Mouse (Mus musculus) hindbrain, postnatal 0 days (tissue): ENCODE data around the gene Phf10. TPM values are rescaled to one million over a fixed set of nuclear protein-coding genes. Genes with fewer than 3 reads are reported as not detected.
A peak's percentile ranks its signal among the peaks of the same experiment; 100 is the strongest.

Source experiments
- ATAC-seq: fragments of 200-750 bp; cut with Nextera tagmentation; 2 replicates; pipeline ENCODE4 v1.8.0; 2017; ENCODE audit warnings: mild to moderate bottlenecking, moderate TSS enrichment, moderate library complexity
- DNase-seq: peaks from one replicate; pipeline ENCODE4 v3.0.0-alpha.2; 2015; ENCODE audit warnings: low spot score
- H3K27ac ChIP-seq: fragments of 300-500 bp; sonication (generic); 2 replicates; pipeline ENCODE4 v1.5.1; 2014; ENCODE audit warnings: mild to moderate bottlenecking
- H3K27me3 ChIP-seq: fragments of 300-500 bp; sonication (generic); 2 replicates; pipeline ENCODE4 v1.6.1; 2014; ENCODE audit warnings: low read length, mixed read lengths; ENCODE audit not compliant: insufficient read depth
- H3K36me3 ChIP-seq: fragments of 300-500 bp; sonication (generic); 2 replicates; pipeline ENCODE4 v1.6.1; 2014; ENCODE audit warnings: low read length, mixed read lengths; ENCODE audit not compliant: insufficient read depth
- H3K4me1 ChIP-seq: fragments of 300-500 bp; sonication (generic); 2 replicates; pipeline ENCODE4 v1.6.1; 2014; ENCODE audit warnings: antibody characterized with exemption, low read length, mixed read lengths; ENCODE audit not compliant: insufficient read depth
- H3K4me2 ChIP-seq: fragments of 300-500 bp; sonication (generic); 2 replicates; pipeline ENCODE4 v1.6.1; 2014; ENCODE audit warnings: low read depth, mild to moderate bottlenecking, low read length, moderate library complexity, mixed read lengths
- H3K4me3 ChIP-seq: fragments of 300-500 bp; sonication (generic); 2 replicates; pipeline ENCODE4 v1.5.1; 2014; ENCODE audit warnings: low read length
- H3K9ac ChIP-seq: fragments of 300-500 bp; sonication (generic); replicated peaks from 2 replicates; pipeline ENCODE4 v1.6.1; 2014; ENCODE audit warnings: mild to moderate bottlenecking, low read length, moderate library complexity, mixed read lengths
- H3K9me3 ChIP-seq: fragments of 300-500 bp; sonication (generic); 2 replicates; pipeline ENCODE4 v1.6.1; 2016; ENCODE audit warnings: low read length, mixed read lengths
- CTCF ChIP-seq: IDR thresholded peaks from 2 replicates; pipeline ENCODE4 v1.5.1; 2016; ENCODE audit warnings: antibody characterized with exemption, control low read depth, low read depth
- WGBS: fragments of 180-500 bp; shearing (Covaris S2); extraction: QIAGEN DNeasy Blood & Tissue Kit; methylation state at CpG from one replicate; pipeline ENCODE4 v1.1.7; 2014; 5-methylcytosine and 5-hydroxymethylcytosine counted together
- polyA plus RNA-seq: library from polyadenylated mRNA; unstranded; fragments of >200 nt; fragmentation: Nextera tagmentation; extraction: Ambion mirVana; gene quantifications from 2 replicates; pipeline ENCODE4 v1.2.1, GENCODE M21; 2015
- total RNA-seq: library from RNA; depleted of rRNA; stranded (reverse); fragments of >200 nt; gene quantifications from 2 replicates; pipeline ENCODE4 v1.2.3, GENCODE M21; 2014

The Phf10 gene
- total and polyA plus RNA-seq, 2 experiments from 2014 or later, result 12.5 to 35.4 TPM

GRCm38 (mm10) chr17:14917866-14918265, 43.2 kb downstream of the Phf10 start:
- ATAC-seq (no peak), DNase-seq (no peak)
- H3K4me3 ChIP-seq, result no peak overlapping the region
- H3K4me2 ChIP-seq, result no peak overlapping the region
- WGBS, result 88% methylated on average over 8 of the region's 8 CpGs
- H3K36me3 ChIP-seq, result no peaks in the 10 kb centered on the region
- H3K9me3 ChIP-seq, result no peaks in the 10 kb centered on the region
- no peak overlapping the region for H3K27ac ChIP-seq
- no peak overlapping the region for H3K9ac ChIP-seq
- TF ChIP-seq CTCF, result no peak
- no peaks in the 10 kb centered on the region for H3K4me1 ChIP-seq
- H3K27me3 ChIP-seq, result no peaks in the 10 kb centered on the region

- DNase-seq (no peak), ATAC-seq (no peak)
- Histone ChIP-seq H3K36me3 (no peaks in the 10 kb centered on the region), H3K4me3 (no peak overlapping the region), H3K4me1 (no peaks in the 10 kb centered on the region), H3K27ac (no peak overlapping the region), H3K9ac (no peak overlapping the region), H3K9me3 (no peaks in the 10 kb centered on the region), H3K4me2 (no peak overlapping the region), H3K27me3 (no peaks in the 10 kb centered on the region)
- TF ChIP-seq CTCF, result no peak
- WGBS, result 95% methylated on average over 4 of the region's 4 CpGs
Measured at GRCm38 (mm10) chr17:14914401-14914800, 46.7 kb downstream of the Phf10 start.

- DNase-seq (no peak), ATAC-seq (no peak)
- no peak overlapping the region for H3K9ac ChIP-seq
- 84% methylated on average over 8 of the region's 8 CpGs for WGBS
- no peaks in the 10 kb centered on the region for H3K9me3 ChIP-seq
- no peak overlapping the region for H3K4me3 ChIP-seq
- no peak overlapping the region for H3K4me2 ChIP-seq
- no peaks in the 10 kb centered on the region for H3K4me1 ChIP-seq
- no peak overlapping the region for H3K27ac ChIP-seq
- H3K36me3 ChIP-seq, result no peaks in the 10 kb centered on the region
- TF ChIP-seq CTCF, result no peak
- H3K27me3 ChIP-seq, result no peaks in the 10 kb centered on the region
Measured at GRCm38 (mm10) chr17:14912981-14913380, 48.1 kb downstream of the Phf10 start.

GRCm38 (mm10) chr17:14912420-14912819, 48.7 kb downstream of the Phf10 start:
- DNase-seq (peak; percentile 28), ATAC-seq (no peak)
- Histone ChIP-seq H3K4me3 (no peak overlapping the region), H3K4me2 (no peak overlapping the region), H3K4me1 (no peaks in the 10 kb centered on the region), H3K27me3 (no peaks in the 10 kb centered on the region), H3K36me3 (no peaks in the 10 kb centered on the region), H3K27ac (no peak overlapping the region), H3K9me3 (no peaks in the 10 kb centered on the region), H3K9ac (no peak overlapping the region)
- TF ChIP-seq CTCF, result no peak; the same call in 1 of the 2 replicates
- WGBS, result 48% methylated on average over 6 of the region's 6 CpGs

- Histone ChIP-seq H3K27ac (no peak overlapping the region), H3K27me3 (no peaks in the 10 kb centered on the region), H3K4me2 (no peak overlapping the region), H3K36me3 (no peaks in the 10 kb centered on the region), H3K9me3 (no peaks in the 10 kb centered on the region), H3K4me3 (no peak overlapping the region), H3K4me1 (no peaks in the 10 kb centered on the region), H3K9ac (no peak overlapping the region)
- ATAC-seq (no peak), DNase-seq (no peak)
- TF ChIP-seq CTCF, result no peak
- WGBS, result 80% methylated on average over 5 of the region's 5 CpGs
Measured at GRCm38 (mm10) chr17:14910771-14911170, 50.3 kb downstream of the Phf10 start.

GRCm38 (mm10) chr17:14909331-14909730, 51.7 kb downstream of the Phf10 start:
- no peaks in the 10 kb centered on the region for H3K9me3 ChIP-seq
- 88% methylated on average over 5 of the region's 5 CpGs for WGBS
- no peaks in the 10 kb centered on the region for H3K36me3 ChIP-seq
- H3K9ac ChIP-seq, result no peak overlapping the region
- ATAC-seq, result no peak
- TF ChIP-seq CTCF, result no peak
- no peaks in the 10 kb centered on the region for H3K27me3 ChIP-seq
- H3K4me3 ChIP-seq, result no peak overlapping the region
- H3K4me1 ChIP-seq, result no peaks in the 10 kb centered on the region
- no peak for DNase-seq
- H3K27ac ChIP-seq, result no peak overlapping the region
- no peak overlapping the region for H3K4me2 ChIP-seq

- H3K9me3 ChIP-seq, result no peaks in the 10 kb centered on the region
- H3K4me3 ChIP-seq, result no peak overlapping the region
- DNase-seq (no peak), ATAC-seq (no peak)
- no peak for TF ChIP-seq CTCF
- no peaks in the 10 kb centered on the region for H3K4me1 ChIP-seq
- H3K36me3 ChIP-seq, result no peaks in the 10 kb centered on the region
- 78% methylated on average over 12 of the region's 12 CpGs for WGBS
- no peak overlapping the region for H3K9ac ChIP-seq
- no peak overlapping the region for H3K4me2 ChIP-seq
- no peaks in the 10 kb centered on the region for H3K27me3 ChIP-seq
- H3K27ac ChIP-seq, result no peak overlapping the region
Measured at GRCm38 (mm10) chr17:14907136-14907535, 53.9 kb downstream of the Phf10 start.
